Mouse (Mus musculus) intestine, postnatal 0 days (tissue): ENCODE results near the gene 9030025P20Rik. TPM values are rescaled to one million over a fixed set of nuclear protein-coding genes. Genes with fewer than 3 reads are reported as not detected.
"Not testable (repeated sequence)": the region's sequence is repeated elsewhere in the genome, so short reads cannot be mapped to it uniquely, and the experiment has no call there.

Source experiments
- ATAC-seq: fragments of 200-750 bp; cut with Nextera tagmentation; 2 replicates; pipeline ENCODE4 v1.8.0; 2017; ENCODE audit warnings: mild to moderate bottlenecking, moderate TSS enrichment, moderate library complexity
- H3K27ac ChIP-seq: fragments of 300-500 bp; sonication (generic); 2 replicates; pipeline ENCODE4 v1.5.1; 2014; ENCODE audit warnings: mild to moderate bottlenecking, low read depth, low read length, moderate library complexity
- H3K27me3 ChIP-seq: fragments of 300-500 bp; sonication (generic); replicated peaks from 2 replicates; pipeline ENCODE4 v1.6.1; 2014; ENCODE audit warnings: low read length, mixed read lengths; ENCODE audit not compliant: control insufficient read depth, insufficient read depth
- H3K36me3 ChIP-seq: fragments of 300-500 bp; sonication (generic); 2 replicates; pipeline ENCODE4 v1.6.1; 2014; ENCODE audit warnings: mild to moderate bottlenecking, moderate library complexity; ENCODE audit not compliant: control insufficient read depth, insufficient read depth
- H3K4me1 ChIP-seq: fragments of 300-500 bp; sonication (generic); replicated peaks from 2 replicates; pipeline ENCODE4 v1.6.1; 2014; ENCODE audit warnings: antibody characterized with exemption, low read length, mixed read lengths; ENCODE audit not compliant: control insufficient read depth, insufficient read depth
- H3K4me2 ChIP-seq: fragments of 300-500 bp; sonication (generic); replicated peaks from 2 replicates; pipeline ENCODE4 v1.6.1; 2014; ENCODE audit warnings: low read depth, mild to moderate bottlenecking, moderate library complexity
- H3K4me3 ChIP-seq: fragments of 300-500 bp; sonication (generic); 2 replicates; pipeline ENCODE4 v1.5.1; 2014; ENCODE audit warnings: low read depth, low read length
- H3K9ac ChIP-seq: fragments of 300-500 bp; sonication (generic); 2 replicates; pipeline ENCODE4 v1.6.1; 2014; ENCODE audit warnings: mild to moderate bottlenecking, low read depth, low read length
- H3K9me3 ChIP-seq: fragments of 300-500 bp; sonication (generic); 2 replicates; pipeline ENCODE4 v1.6.1; 2016; ENCODE audit warnings: mixed run types; ENCODE audit not compliant: control insufficient read depth
- WGBS: fragments of 180-500 bp; shearing (Covaris S2); extraction: QIAGEN DNeasy Blood & Tissue Kit; methylation state at CpG from one replicate; pipeline ENCODE4 v1.1.7; 2014; 5-methylcytosine and 5-hydroxymethylcytosine counted together
- polyA plus RNA-seq: library from polyadenylated mRNA; unstranded; fragments of >200 nt; fragmentation: Nextera tagmentation; extraction: Ambion mirVana; gene quantifications from 2 replicates; pipeline ENCODE4 v1.2.1, GENCODE M21; 2015

The 9030025P20Rik gene
- polyA plus RNA-seq, 1 experiment from 2014 or later = 6.8 TPM

- H3K9ac ChIP-seq, H3K4me3 ChIP-seq, H3K4me2 ChIP-seq, H3K27me3 ChIP-seq, H3K27ac ChIP-seq, H3K4me1 ChIP-seq, H3K9me3 ChIP-seq, H3K36me3 ChIP-seq: not testable (repeated sequence)
- peak; percentile 57 for ATAC-seq
- no CpG with 5 or more reads among the region's 47 CpGs for WGBS
These were observed 15.0 kb downstream of the 9030025P20Rik start for GRCm38 (mm10) chr17:14993139-14993832.

DNA sequence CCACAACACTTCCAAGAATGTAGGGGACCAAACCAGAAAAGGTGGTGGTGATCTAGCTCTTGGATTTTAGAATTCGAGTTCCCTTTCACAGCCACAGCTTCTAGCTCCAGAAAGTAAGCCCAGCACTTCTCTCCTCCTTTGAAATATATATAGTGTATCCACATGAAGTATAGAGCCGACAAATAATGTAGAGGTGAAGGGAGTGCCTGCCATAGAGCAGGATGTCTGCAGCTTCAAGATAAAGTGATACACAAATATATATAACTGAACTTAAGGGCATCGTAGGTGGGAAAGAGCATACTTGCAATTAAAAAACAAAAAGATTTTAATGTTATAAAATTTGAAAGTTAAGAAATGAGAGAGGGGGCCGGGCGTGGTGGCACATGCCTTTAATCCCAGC lies 15.9 kb downstream of the 9030025P20Rik start:
- not testable (repeated sequence) for ATAC-seq, H3K36me3 ChIP-seq
- WGBS = no CpG with 5 or more reads among the region's 5 CpGs

GRCm38 (mm10) chr17:15000047-15000446 lies 21.8 kb downstream of the 9030025P20Rik start:
- not testable (repeated sequence) for H3K4me3 ChIP-seq, H3K36me3 ChIP-seq, H3K27me3 ChIP-seq, H3K9me3 ChIP-seq, H3K9ac ChIP-seq, H3K4me1 ChIP-seq, H3K4me2 ChIP-seq, ATAC-seq, H3K27ac ChIP-seq
- no CpG with 5 or more reads among the region's 4 CpGs for WGBS

More for the DNA sequence above, 15.9 kb downstream of the 9030025P20Rik start:
- not testable (repeated sequence) for H3K27me3 ChIP-seq, H3K4me3 ChIP-seq, H3K4me1 ChIP-seq, H3K4me2 ChIP-seq, H3K27ac ChIP-seq, H3K9ac ChIP-seq, H3K9me3 ChIP-seq

GRCm38 (mm10) chr17:15009088-15009487 lies 30.8 kb downstream of the 9030025P20Rik start:
- H3K4me1 ChIP-seq, H3K36me3 ChIP-seq, H3K4me2 ChIP-seq, H3K9me3 ChIP-seq, H3K27ac ChIP-seq, H3K9ac ChIP-seq, H3K27me3 ChIP-seq, H3K4me3 ChIP-seq: not testable (repeated sequence)
- ATAC-seq = peak; percentile 39
- no CpG with 5 or more reads among the region's 3 CpGs for WGBS

GRCm38 (mm10) chr17:15009706-15010413 lies 31.6 kb downstream of the 9030025P20Rik start, which contains the start of gene Gm3435:
TSS of gene Gm3435 (plus strand) at chr17:15010176.
- H3K4me3 ChIP-seq, H3K27me3 ChIP-seq, H3K27ac ChIP-seq, H3K36me3 ChIP-seq, H3K4me2 ChIP-seq, H3K9ac ChIP-seq, H3K4me1 ChIP-seq, H3K9me3 ChIP-seq: not testable (repeated sequence)
- WGBS = no CpG with 5 or more reads among the region's 60 CpGs
- ATAC-seq = peak; percentile 99

GRCm38 (mm10) chr17:15021503-15022220 lies 43.4 kb downstream of the 9030025P20Rik start:
- ATAC-seq, H3K36me3 ChIP-seq, H3K27ac ChIP-seq, H3K4me1 ChIP-seq, H3K9ac ChIP-seq, H3K27me3 ChIP-seq, H3K4me2 ChIP-seq, H3K4me3 ChIP-seq, H3K9me3 ChIP-seq: not testable (repeated sequence)
- 87% methylated on average over 3 of the region's 3 CpGs for WGBS

GRCm38 (mm10) chr17:15023878-15024492 lies 45.7 kb downstream of the 9030025P20Rik start:
- H3K4me2 ChIP-seq, H3K4me3 ChIP-seq, H3K4me1 ChIP-seq, H3K27me3 ChIP-seq, H3K27ac ChIP-seq, H3K9ac ChIP-seq, H3K9me3 ChIP-seq, H3K36me3 ChIP-seq: not testable (repeated sequence)
- no CpG with 5 or more reads among the region's 97 CpGs for WGBS
- ATAC-seq = peak; percentile 83

- H3K4me3 ChIP-seq, H3K36me3 ChIP-seq, H3K4me1 ChIP-seq, H3K27me3 ChIP-seq, H3K9me3 ChIP-seq, H3K9ac ChIP-seq, H3K4me2 ChIP-seq, H3K27ac ChIP-seq: not testable (repeated sequence)
- ATAC-seq = peak; percentile 28
- no CpG with 5 or more reads among the region's 48 CpGs for WGBS
These were observed 46.4 kb downstream of the 9030025P20Rik start for GRCm38 (mm10) chr17:15024502-15025193.
